Mouse (Mus musculus) G1E (cell line): ENCODE data around the gene Magi2.

Experiments
- CTCF ChIP-seq: IDR thresholded peaks from 2 replicates; pipeline ENCODE4 v1.5.1; 2012; ENCODE audit warnings: low read depth, low read length, inconsistent platforms, mixed read lengths
- GATA1 ChIP-seq: IDR thresholded peaks from 2 replicates; pipeline ENCODE4 v1.6.1; 2012; ENCODE audit warnings: borderline replicate concordance, low read length, inconsistent platforms, mixed read lengths
- POLR2AphosphoS5 ChIP-seq: IDR thresholded peaks from 2 replicates; pipeline ENCODE4 v1.6.1; 2012; ENCODE audit warnings: low read depth, low read length, inconsistent platforms; ENCODE audit not compliant: insufficient replicate concordance

GRCm38 (mm10) chr5:19246426-19246825 is 19.6 kb downstream of the Magi2 start:
- TF ChIP-seq CTCF (no peak), POLR2AphosphoS5 (no peak), GATA1 (no peak)
